In the genomic region with DNA sequence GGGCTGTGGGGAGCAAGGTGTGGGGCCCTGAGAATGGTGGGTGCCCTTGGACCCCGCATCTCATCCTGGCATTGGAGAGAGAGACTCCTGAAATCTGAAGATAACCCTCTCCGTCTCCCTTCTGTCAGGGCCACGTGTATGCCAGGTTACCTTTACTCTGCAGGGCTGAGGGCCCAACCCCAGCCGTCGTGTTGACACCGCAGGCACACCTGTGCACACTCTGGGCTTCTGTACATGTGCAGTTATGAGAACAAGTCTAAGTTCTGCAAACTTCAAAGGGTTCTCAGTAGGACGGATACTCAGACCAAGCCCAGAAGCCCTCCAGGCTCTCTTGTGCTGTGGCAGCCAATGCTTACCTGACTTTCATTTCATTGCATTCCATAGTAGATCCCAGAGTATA, we compare ENCODE assay signal across 25 mouse cellular contexts. TPM values are rescaled to one million over a fixed set of nuclear protein-coding genes. Genes with fewer than 3 reads are reported as not detected.
"Had no signal": no experiment of that assay in that cellular context is flagged by ENCODE, and none has a peak within 500 bp of the region (broad histone marks: within the 10 kb centered on the region; RNA-seq: fewer than 3 reads in every experiment).

No protein-coding gene starts in this region.

- ATAC-seq: forebrain, postnatal 0 days; hindbrain, postnatal 0 days had no signal

- DNase-seq: forebrain, postnatal 0 days; gastrocnemius, postnatal 14 days; gastrocnemius, postnatal 36 days; heart, adult 11 months; heart, adult 2 months; heart, postnatal 14 days; heart, postnatal 36 days; kidney, adult 9 months; kidney, postnatal 14 days; kidney, postnatal 36 days; layer of hippocampus, adult 9-11 months; layer of hippocampus, postnatal 36 days; liver had no signal

- H3K4me3 ChIP-seq: heart, adult 2 months; heart, embryonic 13.5 days; heart, embryonic 15.5 days; hindbrain, embryonic 13.5 days; hindbrain, embryonic 15.5 days; kidney, embryonic 15.5 days; limb, embryonic 12.5 days had no signal

- H3K27ac ChIP-seq: heart, adult 2 months; heart, embryonic 13.5 days; heart, embryonic 15.5 days; hindbrain, embryonic 13.5 days; hindbrain, embryonic 15.5 days; hindbrain, postnatal 0 days; kidney, embryonic 15.5 days; limb, embryonic 12.5 days had no signal

- H3K4me2 ChIP-seq: heart, embryonic 11.5 days; heart, embryonic 13.5 days; heart, embryonic 15.5 days; hindbrain, embryonic 13.5 days; hindbrain, embryonic 15.5 days; kidney, embryonic 15.5 days; limb, embryonic 12.5 days had no signal

- H3K27me3 ChIP-seq: heart, embryonic 15.5 days; hindbrain, embryonic 15.5 days; kidney, embryonic 15.5 days had no signal

- H3K9me3 ChIP-seq: heart, embryonic 13.5 days; heart, embryonic 15.5 days; hindbrain, embryonic 13.5 days; hindbrain, embryonic 15.5 days; kidney, embryonic 15.5 days; limb, embryonic 12.5 days had no signal

- H3K4me1 ChIP-seq: heart, embryonic 13.5 days; heart, embryonic 15.5 days; hindbrain, embryonic 13.5 days; hindbrain, embryonic 15.5 days; kidney, embryonic 15.5 days; limb, embryonic 12.5 days had no signal

- H3K9ac ChIP-seq: forebrain, postnatal 0 days; heart, embryonic 13.5 days; heart, embryonic 15.5 days; hindbrain, embryonic 13.5 days; hindbrain, embryonic 15.5 days; kidney, embryonic 15.5 days; limb, embryonic 12.5 days had no signal

RNA-seq across cellular contexts. Expression of gene Arhgdig, which starts 4.7 kb away (rescaled TPM):
- total RNA-seq: hematopoietic stem cell, adult 5-6 weeks had no signal

RNA-seq across cellular contexts. Expression of gene Pdia2, which starts 13.4 kb away (rescaled TPM):
- total RNA-seq: forebrain, postnatal 0 days; gastrocnemius, adult 18-20 months; gastrocnemius, adult 8-10 months; gastrocnemius, postnatal 14 days; gastrocnemius, postnatal 36 days; heart, adult 2 months; heart, postnatal 14 days; heart, postnatal 36 days; hindbrain, postnatal 0 days had no signal
- polyA plus RNA-seq: forebrain, postnatal 0 days; heart, adult 2 months; heart, postnatal 0 days had no signal
